Mouse (Mus musculus): ENCODE results near the gene Ptprr. TPM values are rescaled to one million over a fixed set of nuclear protein-coding genes. Genes with fewer than 3 reads are reported as not detected.

Gene Ptprr
- total RNA-seq, 2 experiments from 2014 or later: 26.1 to 29.0 TPM

Other genes with a start within 250 kb of the Ptprr start
- gene Tspan8, start 201.4 kb upstream of the Ptprr start, total RNA-seq (2021): under 1 TPM; 0.62 to 0.69 TPM
- gene 4933416C03Rik, start 95.7 kb downstream of the Ptprr start, total RNA-seq (2021): not detected

Measured in layer of hippocampus, postnatal 10 days (tissue).